Mouse (Mus musculus) CH12.LX (cell line): ENCODE measurements around the gene Myrf. TPM values are rescaled to one million over a fixed set of nuclear protein-coding genes. Genes with fewer than 3 reads are reported as not detected.

Experiments used
- DNase-seq: peaks from one replicate; pipeline ENCODE4 v3.0.0-alpha.2; 2013; ENCODE audit errors: extremely low read depth
- H3K27ac ChIP-seq: 2 replicates; pipeline ENCODE4 v1.5.1; 2012; ENCODE audit warnings: low read depth, mild to moderate bottlenecking, control low read depth, moderate library complexity; ENCODE audit not compliant: insufficient read depth
- H3K27me3 ChIP-seq: replicated peaks from 2 replicates; pipeline ENCODE3; 2012; ENCODE audit warnings: inconsistent platforms
- H3K36me3 ChIP-seq, 2 experiments: replicated peaks in 1 of 2; 2 replicates each; pipeline versions ENCODE3 to v1.6.1; 2012; ENCODE audit warnings: inconsistent platforms in 1 of 2, low read length in 1 of 2, mild to moderate bottlenecking in 1 of 2, mixed read lengths in 1 of 2, moderate library complexity in 1 of 2; ENCODE audit not compliant: control insufficient read depth in 1 of 2, insufficient read depth in 1 of 2
- H3K4me1 ChIP-seq, 2 experiments: 2 replicates each; pipeline ENCODE4 v1.6.1; 2012; ENCODE audit warnings: inconsistent platforms in 1 of 2, moderate library complexity in 1 of 2; ENCODE audit not compliant: insufficient read depth in 2 of 2, control insufficient read depth in 1 of 2
- H3K4me2 ChIP-seq: 2 replicates; pipeline ENCODE4 v1.6.1; 2012; ENCODE audit warnings: low read depth, mild to moderate bottlenecking, control low read depth; ENCODE audit not compliant: poor library complexity, insufficient read depth, severe bottlenecking
- H3K4me3 ChIP-seq, 3 experiments: fragments of 150-350 bp in 1 of 3; sonication (generic) in 1 of 3; replicated peaks in 1 of 3; 2 replicates each; pipeline versions ENCODE3 to v1.5.1; 2011 to 2012; ENCODE audit warnings: low read depth in 2 of 3, low read length in 2 of 3, mild to moderate bottlenecking in 2 of 3, moderate library complexity in 2 of 3, control low read depth in 1 of 3, improper control_type of control experiment in 1 of 3, inconsistent platforms in 1 of 3, mixed read lengths in 1 of 3; ENCODE audit not compliant: poor library complexity in 1 of 3
- H3K79me2 ChIP-seq: replicated peaks from 2 replicates; pipeline ENCODE4 v1.6.1; 2012; ENCODE audit warnings: mild to moderate bottlenecking, moderate library complexity; ENCODE audit not compliant: control insufficient read depth, poor library complexity, insufficient read depth, severe bottlenecking; ENCODE audit errors: extremely low read depth
- H3K9ac ChIP-seq: 2 replicates; pipeline ENCODE4 v1.6.1; 2012; ENCODE audit warnings: low read depth, mild to moderate bottlenecking, control low read depth, moderate library complexity; ENCODE audit not compliant: insufficient read depth
- H3K9me3 ChIP-seq: replicated peaks from 2 replicates; pipeline ENCODE3; 2012; ENCODE audit warnings: low read length, inconsistent platforms, mixed read lengths
- BHLHE40 ChIP-seq: IDR thresholded peaks from 2 replicates; pipeline ENCODE4 v1.6.1; 2011; ENCODE audit warnings: mild to moderate bottlenecking, low read depth, low read length, improper control_type of control experiment
- CHD1 ChIP-seq: IDR thresholded peaks from 2 replicates; pipeline ENCODE4 v1.6.1; 2012; ENCODE audit warnings: low read depth, low read length, improper control_type of control experiment, inconsistent platforms
- E2F4 ChIP-seq: IDR thresholded peaks from 2 replicates; pipeline ENCODE4 v1.6.1; 2011; ENCODE audit warnings: low read depth, low read length, improper control_type of control experiment; ENCODE audit not compliant: insufficient replicate concordance
- EP300 ChIP-seq: IDR thresholded peaks from 2 replicates; pipeline ENCODE4 v1.6.1; 2011; ENCODE audit warnings: low read length, improper control_type of control experiment
- ETS1 ChIP-seq: conservative IDR thresholded peaks from 2 replicates; pipeline ENCODE4 v1.6.1; 2012; ENCODE audit warnings: low read depth, mild to moderate bottlenecking, inconsistent platforms, low read length, improper control_type of control experiment, moderate library complexity
- GABPA ChIP-seq: IDR thresholded peaks from 2 replicates; pipeline ENCODE4 v1.6.1; 2012; ENCODE audit warnings: low read depth, low read length, improper control_type of control experiment, inconsistent platforms; ENCODE audit not compliant: insufficient replicate concordance
- HCFC1 ChIP-seq: IDR thresholded peaks from 2 replicates; pipeline ENCODE4 v1.6.1; 2012; ENCODE audit warnings: low read depth, mild to moderate bottlenecking, inconsistent platforms, low read length, improper control_type of control experiment
- IRF4 ChIP-seq: IDR thresholded peaks from 2 replicates; pipeline ENCODE4 v1.6.1; 2014; ENCODE audit warnings: low read depth, mild to moderate bottlenecking, inconsistent platforms, low read length, improper control_type of control experiment
- JUN ChIP-seq: IDR thresholded peaks from 2 replicates; pipeline ENCODE4 v1.6.1; 2011; ENCODE audit warnings: low read depth, mild to moderate bottlenecking, low read length, improper control_type of control experiment, moderate library complexity; ENCODE audit not compliant: insufficient read depth
- KAT2A ChIP-seq: IDR thresholded peaks from 2 replicates; pipeline ENCODE4 v1.6.1; 2012; ENCODE audit warnings: low read length, improper control_type of control experiment, inconsistent platforms; ENCODE audit not compliant: insufficient replicate concordance
- MAFK ChIP-seq: IDR thresholded peaks from 2 replicates; pipeline ENCODE4 v1.6.1; 2011; ENCODE audit warnings: low read length, improper control_type of control experiment; ENCODE audit not compliant: insufficient replicate concordance
- MAX ChIP-seq: IDR thresholded peaks from 2 replicates; pipeline ENCODE4 v1.6.1; 2011; ENCODE audit warnings: low read length, improper control_type of control experiment
- MAZ ChIP-seq: IDR thresholded peaks from 2 replicates; pipeline ENCODE4 v1.6.1; 2012; ENCODE audit warnings: low read depth, mild to moderate bottlenecking, inconsistent platforms, low read length, improper control_type of control experiment, moderate library complexity
- MEF2A ChIP-seq: IDR thresholded peaks from 2 replicates; pipeline ENCODE4 v1.6.1; 2014; ENCODE audit warnings: low read depth, mild to moderate bottlenecking, inconsistent platforms, low read length, improper control_type of control experiment, borderline replicate concordance
- MXI1 ChIP-seq: IDR thresholded peaks from 2 replicates; pipeline ENCODE4 v1.6.1; 2011; ENCODE audit warnings: mild to moderate bottlenecking, low read depth, low read length, improper control_type of control experiment
- MYC ChIP-seq: IDR thresholded peaks from 2 replicates; pipeline ENCODE4 v1.6.1; 2011; ENCODE audit warnings: low read depth, mild to moderate bottlenecking, improper control_type of control experiment, low read length
- NELFE ChIP-seq: IDR thresholded peaks from 2 replicates; pipeline ENCODE4 v1.6.1; 2011; ENCODE audit warnings: low read depth, low read length, improper control_type of control experiment
- NRF1 ChIP-seq: IDR thresholded peaks from 2 replicates; pipeline ENCODE4 v1.6.1; 2014; ENCODE audit warnings: low read depth, mild to moderate bottlenecking, inconsistent platforms, low read length, improper control_type of control experiment, moderate library complexity
- POLR2A ChIP-seq: IDR thresholded peaks from 2 replicates; pipeline ENCODE4 v1.6.1; 2011; ENCODE audit warnings: low read depth, mild to moderate bottlenecking, improper control_type of control experiment, low read length
- POLR2AphosphoS2 ChIP-seq: IDR thresholded peaks from 2 replicates; pipeline ENCODE4 v1.6.1; 2011; ENCODE audit warnings: low read depth, low read length, improper control_type of control experiment
- RAD21 ChIP-seq: IDR thresholded peaks from 2 replicates; pipeline ENCODE4 v1.6.1; 2011; ENCODE audit warnings: low read depth, mild to moderate bottlenecking, low read length, improper control_type of control experiment, moderate library complexity
- RCOR1 ChIP-seq: conservative IDR thresholded peaks from 2 replicates; pipeline ENCODE4 v1.6.1; 2012; ENCODE audit warnings: low read depth, mild to moderate bottlenecking, inconsistent platforms, low read length, improper control_type of control experiment
- SIN3A ChIP-seq: IDR thresholded peaks from 2 replicates; pipeline ENCODE4 v1.6.1; 2012; ENCODE audit warnings: low read length, improper control_type of control experiment, inconsistent platforms
- SMC3 ChIP-seq: IDR thresholded peaks from 2 replicates; pipeline ENCODE4 v1.6.1; 2011; ENCODE audit warnings: low read depth, low read length, improper control_type of control experiment
- TCF12 ChIP-seq: IDR thresholded peaks from 2 replicates; pipeline ENCODE4 v1.6.1; 2014; ENCODE audit warnings: low read depth, mild to moderate bottlenecking, inconsistent platforms, low read length, improper control_type of control experiment
- UBTF ChIP-seq: IDR thresholded peaks from 2 replicates; pipeline ENCODE4 v1.6.1; 2012; ENCODE audit warnings: low read depth, mild to moderate bottlenecking, inconsistent platforms, low read length, improper control_type of control experiment, moderate library complexity
- USF2 ChIP-seq: conservative IDR thresholded peaks from 2 replicates; pipeline ENCODE4 v1.6.1; 2011; ENCODE audit warnings: low read depth, low read length, improper control_type of control experiment
- ZC3H11A ChIP-seq: IDR thresholded peaks from 2 replicates; pipeline ENCODE4 v1.6.1; 2012; ENCODE audit warnings: low read depth, mild to moderate bottlenecking, inconsistent platforms, low read length, improper control_type of control experiment
- ZMIZ1 ChIP-seq: IDR thresholded peaks from 2 replicates; pipeline ENCODE4 v1.6.1; 2012; ENCODE audit warnings: low read depth, mild to moderate bottlenecking, inconsistent platforms, low read length, improper control_type of control experiment
- ZNF384 ChIP-seq: IDR thresholded peaks from 2 replicates; pipeline ENCODE4 v1.6.1; 2012; ENCODE audit warnings: low read depth, low read length, improper control_type of control experiment, inconsistent platforms
- dilution Hi-C: fragments of 300-500 bp; cut with MboI; formaldehyde crosslinking; loops from 2 replicates; pipeline ENCODE4 v1.14.3; 2020; ENCODE audit warnings: low sequenced_read_pairs; ENCODE audit not compliant: extremely low pct_unique_long_range_greater_than_20kb, extremely low pct_ligation_motif_present
- in situ Hi-C: fragments of 300-500 bp; cut with MboI; formaldehyde crosslinking; loops from 3 replicates; pipeline ENCODE4 v1.14.3; 2019; ENCODE audit warnings: low sequenced_read_pairs, low pct_ligation_motif_present, low pct_unique_long_range_greater_than_20kb, mixed read lengths
- polyA plus RNA-seq: library from polyadenylated mRNA; unstranded; fragments of >175 nt; gene quantifications from 2 replicates; pipeline ENCODE4 v1.2.1, GENCODE M21; 2012; ENCODE audit warnings: low read depth; ENCODE audit not compliant: insufficient read length
- total RNA-seq, 2 experiments: library from RNA; depleted of rRNA; stranded (reverse); fragments of 300-350 nt in 1 of 2; fragments of >200 nt in 1 of 2; gene quantifications; 2 replicates each; pipeline ENCODE4 v1.2.3; 2012 to 2014

The Myrf gene
- total and polyA plus RNA-seq, 3 experiments, result 0.10 to 0.13 TPM; not detected in 1

GRCm38 (mm10) chr19:10183299-10183983 is 57.1 kb downstream of the Myrf start:
- Histone ChIP-seq H3K4me2 (peak overlapping the region; percentile 42), H3K4me1 (peaks cover 12 to 22% of the 10 kb centered on the region in 2 experiments), H3K79me2 (no peaks in the 10 kb centered on the region), H3K4me3 (peak overlapping the region; percentile 77 to 90 (median 84)), H3K27ac (peak overlapping the region; percentile 17), H3K9me3 (peaks cover under 1% of the 10 kb centered on the region), H3K36me3 (peaks cover 22 to 40% of the 10 kb centered on the region in 2 experiments), H3K27me3 (no peaks in the 10 kb centered on the region), H3K9ac (peak overlapping the region; percentile 88)
- in situ Hi-C loops (no loop called here), dilution Hi-C loops (no loop called here)
- TF ChIP-seq UBTF (0 out of 2 replicates have a peak, but pooled peaks have one; percentile 23), RAD21 (no peak), JUN (no peak), POLR2AphosphoS2 (no peak), GABPA (no peak)
- DNase-seq, result peak; percentile 40

- H3K36me3 ChIP-seq, result peaks cover 17 to 34% of the 10 kb centered on the region in 2 experiments
- peaks cover 3% of the 10 kb centered on the region for H3K9me3 ChIP-seq
- dilution Hi-C loops, result no loop called here
- peak; percentile 87 for DNase-seq
- no peaks in the 10 kb centered on the region for H3K79me2 ChIP-seq
- H3K27ac ChIP-seq, result peak within 1 kb of the TSS; percentile 17
- H3K4me3 ChIP-seq, result peak within 1 kb of the TSS; percentile 77 to 90 (median 84)
- H3K4me2 ChIP-seq, result peak within 1 kb of the TSS; percentile 42
- peaks cover 12 to 22% of the 10 kb centered on the region in 2 experiments for H3K4me1 ChIP-seq
- H3K27me3 ChIP-seq, result no peaks in the 10 kb centered on the region
- H3K9ac ChIP-seq, result peak within 1 kb of the TSS; percentile 88
- in situ Hi-C loops, result no loop called here
- TF ChIP-seq MAZ, result peak; percentile 76
- TF ChIP-seq ZMIZ1, result no peak
- no peak for TF ChIP-seq MYC
- TF ChIP-seq KAT2A, result no peak
- TF ChIP-seq TCF12, result peak; percentile 60
- no peak for TF ChIP-seq ZNF384
- TF ChIP-seq BHLHE40, result no peak
- no peak for TF ChIP-seq USF2
- no peak for TF ChIP-seq MXI1
- TF ChIP-seq E2F4, result peak; percentile 31; the same call in 1 of the 2 replicates
- TF ChIP-seq NRF1, result peak; percentile 58; the same call in 1 of the 2 replicates
- TF ChIP-seq EP300, result no peak
- TF ChIP-seq MEF2A, result no peak
- peak; percentile 47 for TF ChIP-seq SMC3
- TF ChIP-seq IRF4, result peak; percentile 49; the same call in 1 of the 2 replicates
- no peak for TF ChIP-seq ZC3H11A
- no peak; the same call in 1 of the 2 replicates for TF ChIP-seq HCFC1
- TF ChIP-seq NELFE, result 0 out of 2 replicates have a peak, but pooled peaks have one; percentile 45
- TF ChIP-seq RAD21, result peak; percentile 52
- peak; percentile 12 for TF ChIP-seq MAX
- no peak for TF ChIP-seq RCOR1
- peak; percentile 69 for TF ChIP-seq POLR2A
- TF ChIP-seq ETS1, result no peak
- TF ChIP-seq CHD1, result no peak
- no peak; the same call in 1 of the 2 replicates for TF ChIP-seq SIN3A
- TF ChIP-seq MAFK, result no peak
- TF ChIP-seq POLR2AphosphoS2, result no peak
These were observed 57.8 kb downstream of the Myrf start, which contains the start of gene Fads1 for GRCm38 (mm10) chr19:10182670-10183298. TSS of gene Fads1 (plus strand) at chr19:10182888.
